Mouse (Mus musculus): Measurements from ENCODE around the gene Slfn1.
"Not testable (repeated sequence)": the region's sequence is repeated elsewhere in the genome, so short reads cannot be mapped to it uniquely, and the experiment has no call there.

- not testable (repeated sequence) for TF ChIP-seq CHD2 (IDR thresholded peaks at IDR 0.05; ENCODE audit: low read length); MAX (IDR thresholded peaks at IDR 0.05; ENCODE audit: low read length); CTCF (IDR thresholded peaks at IDR 0.05 in 2 of 3, conservative IDR thresholded peaks at IDR 0.05 in 1 of 3; ENCODE audit: control insufficient read depth in 1 of 3, insufficient read depth in 1 of 3, low read depth in 2 of 3, low read length in 3 of 3, poor library complexity in 1 of 3, severe bottlenecking in 1 of 3); USF1 (IDR thresholded peaks at IDR 0.05; ENCODE audit: low read depth, low read length)
These were observed 9.0 kb downstream of the Slfn1 start for GRCm38 (mm10) chr11:83125633-83126032.

Measured in MEL (cell line).